ENCODE assay signal across 20 mouse cellular contexts in genomic region chr7:77477519-77477918, GRCm38 (mm10).
DNase-seq lines count a peak whose midpoint lies in the region; ATAC-seq and TF ChIP-seq lines count a peak whose summit lies in the region.
"Had no signal": no experiment of that assay in that cellular context is flagged by ENCODE, and none has a peak within 500 bp of the region (broad histone marks: within the 10 kb centered on the region; RNA-seq: fewer than 3 reads in every experiment).

No protein-coding gene starts in this region.

- no peak overlapping the region for H3K4me2 ChIP-seq in lung, postnatal 0 days (replicated peaks; ENCODE audit: low read depth, low read length)
- H3K4me2 ChIP-seq: limb, embryonic 12.5 days; liver, embryonic 12.5 days had no signal

- H3K4me1 ChIP-seq in lung, postnatal 0 days (ENCODE audit: insufficient read depth, low read depth, low read length) = no peaks in the 10 kb centered on the region
- H3K4me1 ChIP-seq in lung, adult 2 months (ENCODE audit: control insufficient read depth, insufficient read depth, low read length) = no peaks in the 10 kb centered on the region
- H3K4me1 ChIP-seq: limb, embryonic 12.5 days; liver, embryonic 12.5 days; midbrain, embryonic 10.5 days had no signal

- H3K9ac ChIP-seq in lung, postnatal 0 days (replicated peaks; ENCODE audit: low read depth) = no peak overlapping the region
- H3K9ac ChIP-seq: limb, embryonic 12.5 days; liver, embryonic 12.5 days had no signal

- peak; percentile 5 to 16 for DNase-seq in frontal cortex, postnatal 36 days (ENCODE audit: low spot score in 2 of 2)
- DNase-seq in lung, postnatal 0 days (ENCODE audit: low spot score) = peak; percentile 59
- DNase-seq in lung, adult 2 months = no peak
- DNase-seq in MN1 (ENCODE audit: low spot score) = peak; percentile 26
- DNase-seq in adrenal gland, postnatal 14 days = peak; percentile 34
- DNase-seq in T-cell, adult 2 months (ENCODE audit: low spot score) = no peak
- no peak for DNase-seq in spleen, postnatal 10 days (ENCODE audit: low spot score in 2 of 2)
- DNase-seq: B cell, adult 2 months; cerebellum, adult 8-10 months; gastrocnemius, postnatal 36 days; kidney, adult 11 months; kidney, postnatal 10 days; right cerebral cortex, postnatal 25 days; thymus, postnatal 25 days had no signal

- TF ChIP-seq POLR2A in lung, adult 2 months (IDR thresholded peaks at IDR 0.05; ENCODE audit: borderline replicate concordance, extremely low read depth, low read depth, low read length) = no peak

- no peak for ATAC-seq in frontal cortex, adult (ENCODE audit: low TSS enrichment)
- peak; percentile 47; the same call in 1 of the 2 replicates for ATAC-seq in lung, postnatal 0 days
- ATAC-seq: liver, embryonic 12.5 days had no signal

- TF ChIP-seq CTCF in lung, postnatal 0 days (IDR thresholded peaks at IDR 0.05) = no peak
- no peak for TF ChIP-seq CTCF in lung, adult 2 months (IDR thresholded peaks at IDR 0.05; ENCODE audit: insufficient read depth, low read length)

- H3K27me3 ChIP-seq in lung, postnatal 0 days (replicated peaks; ENCODE audit: insufficient read depth, low read length) = no peaks in the 10 kb centered on the region
- H3K27me3 ChIP-seq: limb, embryonic 12.5 days; liver, embryonic 12.5 days had no signal

- H3K4me3 ChIP-seq in lung, postnatal 0 days (ENCODE audit: low read depth, low read length) = no peak overlapping the region
- H3K4me3 ChIP-seq in lung, adult 2 months (replicated peaks; ENCODE audit: extremely low read depth, low read depth, low read length) = no peak overlapping the region
- H3K4me3 ChIP-seq: layer of hippocampus, adult 2 months; limb, embryonic 12.5 days; liver, embryonic 12.5 days; midbrain, embryonic 10.5 days had no signal

- no peaks in the 10 kb centered on the region for H3K36me3 ChIP-seq in lung, postnatal 0 days (ENCODE audit: insufficient read depth, low read length)
- H3K36me3 ChIP-seq: limb, embryonic 12.5 days; liver, embryonic 12.5 days; midbrain, embryonic 10.5 days had no signal

- no peak overlapping the region for H3K27ac ChIP-seq in lung, postnatal 0 days (ENCODE audit: low read length)
- H3K27ac ChIP-seq: layer of hippocampus, adult 2 months; limb, embryonic 12.5 days; liver, embryonic 12.5 days; macrophage; midbrain, embryonic 10.5 days had no signal

- WGBS in lung, postnatal 0 days = 46% methylated on average over 2 of the region's 2 CpGs
- WGBS in lung, adult 2 months = 54% methylated on average over 2 of the region's 2 CpGs

- H3K9me3 ChIP-seq in lung, postnatal 0 days (ENCODE audit: low read length) = no peaks in the 10 kb centered on the region
- H3K9me3 ChIP-seq: limb, embryonic 12.5 days; liver, embryonic 12.5 days; midbrain, embryonic 10.5 days had no signal

- no peak for TF ChIP-seq EP300 in lung, postnatal 0 days (IDR thresholded peaks at IDR 0.05)

Comparison
In these comparisons a context has a peak if more than half of its experiments do, and no peak if none do; other contexts are left out.
1. DNase-seq: peak in frontal cortex, postnatal 36 days (2 of 2), lung, postnatal 0 days (single experiment), MN1 (single experiment) and adrenal gland, postnatal 14 days (single experiment); none in lung, adult 2 months (single experiment), T-cell, adult 2 months (single experiment) and spleen, postnatal 10 days (0 of 2).